Mouse (Mus musculus) spleen, adult 2 months (tissue): Measurements from ENCODE around the gene Zfp638.

Source experiments
- CTCF ChIP-seq: fragments of 200-500 bp; IDR thresholded peaks from 2 replicates; pipeline ENCODE4 v1.5.1; 2011; ENCODE audit warnings: mild to moderate bottlenecking, inconsistent platforms; ENCODE audit not compliant: insufficient read depth, insufficient read length, insufficient replicate concordance; ENCODE audit errors: extremely low read depth
- POLR2A ChIP-seq: fragments of 200-500 bp; IDR thresholded peaks from 2 replicates; pipeline ENCODE4 v1.6.1; 2011; ENCODE audit warnings: low read depth, low read length, inconsistent platforms

DNA sequence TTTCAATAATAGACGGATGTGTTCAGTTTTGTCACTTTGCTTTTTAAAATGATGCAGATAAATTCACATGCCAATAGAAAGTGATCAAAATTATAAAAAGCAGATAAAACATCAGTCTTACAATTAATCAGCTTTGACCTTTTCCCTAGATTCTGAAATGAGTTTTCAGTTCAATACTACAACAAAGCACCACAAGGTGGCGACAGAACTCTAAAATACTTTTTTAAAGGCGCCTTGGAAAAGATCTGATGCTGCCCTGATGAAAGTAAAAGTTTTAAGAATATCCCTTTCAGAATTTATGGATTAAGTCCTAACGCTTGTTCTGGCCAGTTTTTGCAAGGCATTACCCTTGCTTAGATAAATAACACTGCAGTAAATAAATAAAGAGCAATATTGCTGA is 12.9 kb downstream of the Zfp638 start:
- no peak for TF ChIP-seq CTCF
- no peak for TF ChIP-seq POLR2A
